In the genomic region with DNA sequence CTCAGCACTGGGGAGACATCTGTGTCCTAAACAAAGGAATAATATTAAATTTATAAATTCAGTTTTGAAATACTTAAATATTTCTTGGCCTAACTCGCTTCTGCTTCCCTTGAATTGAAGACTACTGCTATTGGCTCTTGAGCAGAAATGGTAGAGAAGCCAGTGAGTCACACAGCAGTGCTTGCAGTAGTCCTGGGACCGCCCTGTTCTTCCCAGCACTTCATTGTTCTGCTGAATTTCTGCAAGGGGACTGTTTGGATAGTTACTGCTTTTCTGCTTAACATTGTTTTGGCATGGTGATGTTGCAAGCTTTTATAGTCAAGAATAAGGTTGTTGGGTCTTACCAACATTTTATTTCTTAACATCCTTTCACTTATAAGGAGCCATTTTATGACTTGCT, we compare ENCODE assay signal across 22 mouse cellular contexts.
"Had no signal": no experiment of that assay in that cellular context is flagged by ENCODE, and none has a peak within 500 bp of the region (broad histone marks: within the 10 kb centered on the region; RNA-seq: fewer than 3 reads in every experiment).

No protein-coding gene starts in this region.

- H3K27ac ChIP-seq: kidney, postnatal 0 days; limb, embryonic 12.5 days; limb, embryonic 15.5 days; liver, embryonic 14.5 days; macrophage; midbrain, embryonic 12.5 days; midbrain, embryonic 15.5 days; neural tube, embryonic 12.5 days; neural tube, embryonic 15.5 days; stomach, postnatal 0 days had no signal

- ATAC-seq: intestine, postnatal 0 days; liver, postnatal 0 days; midbrain, embryonic 15.5 days had no signal

- H3K9ac ChIP-seq: limb, embryonic 12.5 days; limb, embryonic 15.5 days; liver, embryonic 14.5 days; liver, postnatal 0 days; lung, embryonic 14.5 days; midbrain, embryonic 12.5 days; midbrain, embryonic 15.5 days; neural tube, embryonic 12.5 days; neural tube, embryonic 15.5 days had no signal

- H3K4me1 ChIP-seq: limb, embryonic 12.5 days; limb, embryonic 15.5 days; midbrain, embryonic 12.5 days; midbrain, embryonic 15.5 days; neural tube, embryonic 12.5 days; neural tube, embryonic 15.5 days had no signal

- DNase-seq: kidney, adult 2 months; kidney, postnatal 25 days; left cerebral cortex, postnatal 4 days; liver, postnatal 0 days; lung, embryonic 14.5 days; right cerebral cortex, adult 18-20 months; right cerebral cortex, postnatal 14 days; right cerebral cortex, postnatal 4 days; thymus, adult 2 months; thymus, postnatal 14 days; thymus, postnatal 4 days had no signal

- H3K4me3 ChIP-seq: limb, embryonic 12.5 days; limb, embryonic 15.5 days; midbrain, embryonic 12.5 days; midbrain, embryonic 15.5 days; neural tube, embryonic 12.5 days; neural tube, embryonic 15.5 days had no signal

- H3K27me3 ChIP-seq: limb, embryonic 12.5 days; limb, embryonic 15.5 days; midbrain, embryonic 12.5 days; midbrain, embryonic 15.5 days; neural tube, embryonic 12.5 days; neural tube, embryonic 15.5 days had no signal
